Mouse (Mus musculus): Measurements from ENCODE around the gene Cidec.
A peak's percentile ranks its signal among the peaks of the same experiment; 100 is the strongest.

Gene Cidec

DNA sequence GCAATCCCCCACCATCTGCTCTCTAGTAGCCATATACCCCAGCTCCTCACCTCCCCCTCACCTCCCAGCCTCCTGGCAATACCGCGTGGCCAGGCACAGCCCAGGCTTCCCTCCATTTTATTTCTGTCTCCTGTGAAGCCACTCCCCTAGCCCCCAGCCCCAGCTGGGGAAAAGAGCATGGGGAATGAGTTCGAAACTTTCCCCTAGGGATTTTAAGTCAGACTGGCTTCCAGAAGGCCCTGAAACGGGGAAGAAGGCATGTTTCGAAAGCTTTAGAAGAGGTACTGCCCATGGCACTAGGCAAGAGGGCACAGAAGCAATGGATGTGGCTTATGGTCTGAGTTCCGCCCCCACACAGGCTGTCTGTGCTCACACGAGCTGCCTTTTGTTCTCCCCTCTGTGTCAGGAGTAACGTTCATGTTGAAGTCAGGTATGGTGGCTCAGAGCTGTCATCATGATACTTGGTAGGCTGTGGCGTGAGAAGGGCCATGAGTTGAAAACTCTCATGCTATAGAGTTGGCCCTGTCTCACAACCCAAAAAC, at the start of gene Cidec:
Cidec (minus strand) TSS at position 97 of the 542 bp plus-strand sequence.
- DNase-seq (ENCODE audit: low read depth, low spot score): no peak

DNA sequence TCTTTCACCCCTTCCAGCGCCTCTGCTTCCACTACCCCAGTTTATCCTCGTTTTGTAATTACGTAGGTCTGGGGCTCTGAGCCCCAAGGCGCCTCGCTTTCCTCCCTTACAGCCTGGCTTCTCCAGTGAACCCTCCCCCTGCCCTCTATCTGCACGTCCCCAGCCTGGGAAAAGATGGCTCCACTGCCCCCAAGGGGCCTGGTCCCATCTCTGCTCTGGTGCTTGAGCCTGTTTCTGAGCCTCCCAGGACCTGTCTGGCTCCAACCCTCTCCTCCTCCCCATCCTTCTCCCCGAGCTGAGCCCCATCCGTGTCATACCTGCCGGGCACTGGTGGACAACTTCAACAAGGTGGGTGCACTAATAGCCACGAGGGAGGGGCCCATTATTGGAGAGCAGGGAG, 48.2 kb upstream of the Cidec start:
- no peak for DNase-seq (ENCODE audit: low read depth, low spot score)

DNA sequence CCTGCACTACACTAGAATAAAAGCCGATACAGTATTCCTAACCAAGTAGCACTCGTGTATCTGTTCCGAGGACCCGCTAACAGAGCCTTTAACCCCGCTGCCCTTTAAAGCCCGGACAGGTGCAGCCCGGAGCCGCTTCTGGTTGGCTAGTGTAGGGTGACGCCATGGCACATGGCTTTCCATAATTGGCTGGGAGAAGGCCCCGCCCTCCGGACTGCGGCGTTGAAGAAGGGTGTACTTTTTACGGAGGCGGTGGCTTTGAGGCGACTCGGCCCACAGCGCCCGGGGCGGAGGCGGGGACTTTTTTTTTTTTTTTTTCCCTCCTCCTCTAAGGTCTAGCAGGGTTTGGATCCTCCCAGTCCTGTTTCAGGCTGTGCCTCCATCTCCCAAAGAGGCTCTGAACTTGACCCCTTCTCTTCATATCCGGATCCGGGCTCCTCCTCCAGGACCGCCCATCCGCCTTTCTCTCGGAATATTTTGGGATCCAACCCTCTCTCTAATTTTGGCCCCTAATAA, 47.6 kb upstream of the Cidec start, which contains the start of gene Creld1:
Creld1 (plus strand) TSS at position 198 of the 516 bp plus-strand sequence.
- DNase-seq (ENCODE audit: low read depth, low spot score): peak; percentile 90

DNA sequence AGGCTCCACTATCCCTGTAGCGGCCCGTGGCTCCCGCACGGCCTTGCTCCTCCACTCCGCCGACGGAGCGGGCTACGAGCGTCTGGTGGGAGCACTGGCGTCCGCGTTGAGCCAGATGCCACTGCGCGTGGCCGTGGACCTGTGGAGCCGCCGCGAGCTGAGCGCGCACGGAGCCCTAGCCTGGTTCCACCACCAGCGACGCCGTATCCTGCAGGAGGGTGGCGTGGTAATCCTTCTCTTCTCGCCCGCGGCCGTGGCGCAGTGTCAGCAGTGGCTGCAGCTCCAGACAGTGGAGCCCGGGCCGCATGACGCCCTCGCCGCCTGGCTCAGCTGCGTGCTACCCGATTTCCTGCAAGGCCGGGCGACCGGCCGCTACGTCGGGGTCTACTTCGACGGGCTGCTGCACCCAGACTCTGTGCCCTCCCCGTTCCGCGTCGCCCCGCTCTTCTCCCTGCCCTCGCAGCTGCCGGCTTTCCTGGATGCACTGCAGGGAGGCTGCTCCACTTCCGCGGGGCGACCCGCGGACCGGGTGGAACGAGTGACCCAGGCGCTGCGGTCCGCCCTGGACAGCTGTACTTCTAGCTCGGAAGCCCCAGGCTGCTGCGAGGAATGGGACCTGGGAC, 47.0 kb upstream of the Cidec start:
- DNase-seq (ENCODE audit: low read depth, low spot score): no peak

GRCm38 (mm10) chr6:113480555-113481373, 45.2 kb upstream of the Cidec start:
- DNase-seq (ENCODE audit: low read depth, low spot score): no peak

- no peak for DNase-seq (ENCODE audit: low read depth, low spot score)
These were observed 43.3 kb upstream of the Cidec start for GRCm38 (mm10) chr6:113478906-113479305.

- no peak for DNase-seq (ENCODE audit: low read depth, low spot score)
These were observed 41.8 kb upstream of the Cidec start for GRCm38 (mm10) chr6:113477353-113477752.

GRCm38 (mm10) chr6:113473715-113474114, 38.2 kb upstream of the Cidec start:
- DNase-seq (ENCODE audit: low read depth, low spot score): no peak

- no peak for DNase-seq (ENCODE audit: low read depth, low spot score)
These were observed 37.7 kb upstream of the Cidec start for GRCm38 (mm10) chr6:113473246-113473645.

DNA sequence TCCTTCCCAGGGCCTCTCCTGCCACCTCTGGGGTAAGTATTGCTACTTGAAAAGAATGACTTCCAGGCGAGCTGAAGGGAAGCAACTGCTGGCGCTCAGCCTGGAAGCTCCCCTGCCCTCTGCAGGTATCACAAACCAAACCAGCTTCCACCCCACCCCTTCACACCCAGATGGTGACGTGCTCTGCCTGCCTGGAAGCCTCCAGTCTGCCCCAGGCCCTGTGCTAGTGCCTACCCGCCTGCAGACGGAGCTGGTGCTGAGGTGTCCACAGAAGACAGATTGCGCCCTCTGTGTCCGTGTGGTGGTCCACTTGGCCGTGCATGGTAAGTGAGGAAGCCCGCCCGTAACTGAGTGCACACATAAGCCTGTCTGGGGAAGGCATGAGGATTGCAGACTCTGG, 36.5 kb upstream of the Cidec start:
- DNase-seq (ENCODE audit: low read depth, low spot score): no peak

DNA sequence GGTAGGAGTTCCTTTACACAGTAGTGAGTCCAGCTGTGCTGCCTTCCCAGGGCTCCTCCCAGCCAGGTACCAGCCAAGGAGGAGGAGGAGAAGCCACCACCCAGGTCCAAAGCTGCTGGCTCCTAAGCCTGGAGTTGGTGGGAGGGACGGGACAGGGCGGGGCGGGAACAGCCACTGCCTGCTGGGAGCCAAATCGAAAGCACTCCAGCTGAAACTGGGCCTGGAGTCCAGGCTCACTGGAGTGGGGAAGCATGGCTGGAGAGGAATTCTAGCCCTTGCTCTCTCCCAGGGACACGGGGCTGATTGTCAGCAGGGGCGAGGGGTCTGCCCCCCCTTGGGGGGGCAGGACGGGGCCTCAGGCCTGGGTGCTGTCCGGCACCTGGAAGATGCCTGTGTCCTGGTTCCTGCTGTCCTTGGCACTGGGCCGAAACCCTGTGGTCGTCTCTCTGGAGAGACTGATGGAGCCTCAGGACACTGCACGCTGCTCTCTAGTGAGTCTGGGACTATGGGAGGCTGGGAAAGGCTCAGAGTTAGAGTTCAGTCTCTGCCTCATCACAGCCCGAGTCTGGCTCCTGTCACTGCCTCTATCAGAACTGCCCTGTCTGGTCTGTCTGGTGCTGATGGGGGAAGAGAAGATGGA, 35.9 kb upstream of the Cidec start, which contains the start of gene Il17rc:
Il17rc (plus strand) TSS at position 131 of the 640 bp plus-strand sequence.
- no peak for DNase-seq (ENCODE audit: low read depth, low spot score)

DNA sequence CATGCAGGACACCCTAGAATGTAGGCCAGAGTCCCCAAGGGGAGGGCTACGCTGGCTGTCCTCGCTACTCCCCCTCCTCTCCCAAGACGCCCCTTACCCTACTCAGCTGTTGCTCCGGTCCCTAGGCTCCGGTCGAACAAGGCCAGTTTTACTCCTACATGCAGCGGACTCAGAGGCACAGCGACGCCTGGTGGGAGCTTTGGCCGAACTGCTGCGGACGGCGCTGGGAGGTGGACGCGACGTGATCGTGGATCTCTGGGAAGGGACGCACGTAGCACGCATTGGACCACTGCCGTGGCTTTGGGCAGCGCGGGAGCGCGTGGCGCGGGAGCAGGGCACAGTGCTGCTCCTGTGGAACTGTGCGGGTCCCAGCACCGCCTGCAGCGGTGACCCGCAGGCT, 33.9 kb upstream of the Cidec start:
- DNase-seq (ENCODE audit: low read depth, low spot score): no peak

DNA sequence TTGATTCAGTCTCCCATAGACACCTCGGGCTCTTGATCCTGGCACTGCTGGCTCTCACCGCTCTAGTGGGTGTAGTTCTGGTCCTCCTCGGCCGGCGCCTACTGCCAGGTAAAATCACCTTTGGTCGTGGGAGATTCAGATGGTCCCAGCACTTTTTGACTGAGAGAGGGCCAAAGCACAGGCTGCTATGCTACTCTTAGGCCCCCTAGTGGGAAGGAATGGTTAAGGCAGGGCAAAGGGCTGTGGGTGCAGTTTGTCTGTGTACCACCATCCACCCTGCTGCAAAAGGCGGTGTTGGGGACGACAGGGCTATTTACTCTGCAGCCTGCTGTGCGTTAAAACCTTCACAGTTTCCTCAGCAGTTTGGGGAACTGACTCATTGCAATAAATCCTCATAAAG, 33.5 kb upstream of the Cidec start:
- DNase-seq (ENCODE audit: low read depth, low spot score): no peak

DNA sequence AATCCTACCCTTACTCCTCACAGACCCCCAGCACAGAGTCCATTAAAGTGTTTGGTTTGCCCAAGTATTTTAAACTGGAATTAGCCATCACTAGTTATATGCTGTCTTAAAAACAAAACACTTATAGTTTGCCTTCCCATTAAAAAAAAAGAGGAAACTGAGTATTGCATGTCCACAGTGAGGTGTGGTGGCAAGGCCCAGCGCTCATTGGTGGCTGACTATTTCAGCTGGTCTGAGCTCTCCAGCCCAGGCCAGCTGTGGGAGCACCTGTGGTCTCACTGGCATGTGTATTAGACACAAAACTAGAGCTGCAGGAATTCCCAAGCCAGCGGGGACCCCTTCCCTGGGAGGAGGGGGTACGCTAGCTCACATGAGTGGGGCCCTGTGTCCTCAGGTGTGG, 33.0 kb upstream of the Cidec start:
- no peak for DNase-seq (ENCODE audit: low read depth, low spot score)

- DNase-seq (ENCODE audit: low read depth, low spot score): no peak
These were observed 30.0 kb upstream of the Cidec start for GRCm38 (mm10) chr6:113465602-113466001.

DNA sequence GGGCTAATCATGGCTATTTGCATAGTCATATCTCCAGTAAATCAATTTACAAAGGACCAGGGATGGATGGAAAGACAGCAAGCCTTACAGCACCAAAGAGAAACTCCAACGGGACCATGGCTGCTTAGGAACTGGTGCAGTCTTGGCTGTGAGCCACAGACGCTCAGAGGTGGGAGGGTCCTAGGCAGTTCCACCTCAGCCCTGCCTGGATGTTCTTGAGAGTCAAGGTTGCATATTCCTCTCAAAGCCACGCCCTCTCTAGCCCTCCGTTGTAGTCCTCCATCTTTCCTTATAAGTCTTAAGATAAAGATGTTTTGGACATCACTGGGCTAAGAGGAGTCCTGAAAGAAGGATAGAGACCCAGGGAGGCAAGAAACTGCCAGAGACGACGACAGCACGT, 28.5 kb upstream of the Cidec start:
- no peak for DNase-seq (ENCODE audit: low read depth, low spot score)

- DNase-seq (ENCODE audit: low read depth, low spot score): no peak
These were observed 23.1 kb upstream of the Cidec start for GRCm38 (mm10) chr6:113458635-113459034.

DNA sequence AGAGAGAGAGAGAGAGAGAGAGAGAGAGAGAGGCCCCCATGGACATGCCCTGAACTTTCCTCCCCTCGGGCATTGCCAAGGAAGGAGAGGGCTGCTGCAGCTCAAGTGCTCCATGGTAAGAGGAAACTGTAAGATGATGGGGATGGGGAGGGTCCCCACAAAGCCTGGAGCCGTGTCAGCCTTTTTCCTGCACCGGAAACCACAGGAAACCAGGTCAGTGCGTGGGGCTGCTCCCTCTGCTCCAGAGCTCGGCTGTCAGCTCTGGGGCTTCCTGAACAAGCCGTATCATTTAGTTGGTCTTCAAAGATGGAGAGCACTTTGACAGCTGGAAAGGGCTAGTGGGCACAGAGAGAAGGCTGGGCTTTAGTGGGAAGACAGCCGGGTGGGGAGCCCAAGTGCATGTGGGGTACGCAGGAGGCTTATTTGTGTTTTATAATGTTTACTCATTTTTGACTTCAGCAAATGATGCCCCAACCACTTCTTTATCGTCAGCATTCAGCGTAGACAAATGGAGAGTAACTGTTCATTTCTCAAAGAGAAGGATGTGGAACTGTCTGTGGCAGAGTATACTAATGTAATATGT, 22.5 kb upstream of the Cidec start, which contains the start of gene Il17re:
Il17re (plus strand) TSS at position 533 of the 583 bp plus-strand sequence.
- DNase-seq (ENCODE audit: low read depth, low spot score): no peak

- no peak for DNase-seq (ENCODE audit: low read depth, low spot score)
These were observed 19.4 kb upstream of the Cidec start for GRCm38 (mm10) chr6:113455007-113455406.

DNA sequence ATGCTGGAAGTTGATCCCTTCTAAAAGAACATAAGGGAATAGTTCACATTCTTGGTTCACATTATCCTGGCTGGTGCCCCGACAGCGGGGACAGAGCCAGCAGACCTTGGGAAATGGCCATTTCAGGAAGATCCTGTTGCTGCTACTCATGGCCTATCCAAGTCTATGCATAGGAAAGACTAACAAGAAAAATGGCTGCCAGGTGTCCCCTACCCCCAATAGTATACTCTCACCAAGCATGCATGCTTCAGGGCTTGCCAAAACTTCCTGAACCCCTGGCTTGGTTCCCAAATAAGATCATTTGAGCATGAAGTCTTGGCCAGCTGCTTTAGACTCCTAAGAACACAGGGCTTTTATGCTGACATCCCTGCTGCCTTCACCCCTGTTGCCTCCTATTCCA, 16.3 kb upstream of the Cidec start:
- DNase-seq (ENCODE audit: low read depth, low spot score): no peak

DNA sequence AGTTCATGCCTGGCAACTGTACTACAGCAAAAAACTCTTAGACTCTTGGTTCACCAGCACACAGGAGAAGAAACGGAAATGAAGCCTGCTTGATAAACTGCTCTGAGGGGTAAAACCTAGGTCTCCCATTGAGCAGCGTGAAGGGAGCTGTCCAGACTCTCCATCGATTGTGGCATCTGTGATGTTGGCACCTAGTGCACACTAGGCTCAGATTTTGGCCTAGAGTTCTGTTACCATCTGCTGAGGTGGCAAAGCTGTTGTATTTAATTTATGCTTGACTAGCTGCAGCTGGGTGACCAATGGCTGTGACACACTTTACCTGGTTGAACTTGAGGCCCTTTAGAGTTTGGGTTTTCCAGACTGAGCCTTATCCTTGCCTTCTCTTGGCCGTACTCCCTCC, 12.1 kb upstream of the Cidec start:
- no peak for DNase-seq (ENCODE audit: low read depth, low spot score)

Data from c-Kit-negative CD71-positive TER-119-positive erythroid progenitor cells, embryonic 14.5 days (primary cell).